Mouse (Mus musculus) spleen, postnatal 10 days (tissue): ENCODE results near the gene Pabpn1.
"Not testable (repeated sequence)": the region's sequence is repeated elsewhere in the genome, so short reads cannot be mapped to it uniquely, and the experiment has no call there.

Experiments
- DNase-seq, 2 experiments: peaks; one replicate each; pipeline ENCODE4 v3.0.0; 2021 to 2022; ENCODE audit warnings: low spot score in 2 of 2

Pabpn1 gene

DNA sequence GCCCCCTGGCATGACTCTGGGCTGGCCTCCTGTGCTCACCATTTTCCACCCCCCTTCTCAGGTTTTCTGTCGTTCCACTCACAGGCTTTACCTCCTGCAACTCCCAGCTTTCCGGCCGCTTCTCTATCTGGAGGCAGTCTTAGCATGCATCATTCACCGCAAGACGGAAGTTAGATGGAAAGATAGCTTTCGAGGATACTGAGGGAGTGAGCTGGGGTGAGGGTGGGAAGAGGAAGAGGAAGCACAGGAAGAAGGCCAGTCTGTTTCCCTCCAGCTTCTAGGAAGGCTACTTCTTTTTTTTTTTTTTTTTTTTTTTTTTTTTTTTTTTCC, 44.5 kb downstream of the Pabpn1 start:
- no peak for DNase-seq

DNA sequence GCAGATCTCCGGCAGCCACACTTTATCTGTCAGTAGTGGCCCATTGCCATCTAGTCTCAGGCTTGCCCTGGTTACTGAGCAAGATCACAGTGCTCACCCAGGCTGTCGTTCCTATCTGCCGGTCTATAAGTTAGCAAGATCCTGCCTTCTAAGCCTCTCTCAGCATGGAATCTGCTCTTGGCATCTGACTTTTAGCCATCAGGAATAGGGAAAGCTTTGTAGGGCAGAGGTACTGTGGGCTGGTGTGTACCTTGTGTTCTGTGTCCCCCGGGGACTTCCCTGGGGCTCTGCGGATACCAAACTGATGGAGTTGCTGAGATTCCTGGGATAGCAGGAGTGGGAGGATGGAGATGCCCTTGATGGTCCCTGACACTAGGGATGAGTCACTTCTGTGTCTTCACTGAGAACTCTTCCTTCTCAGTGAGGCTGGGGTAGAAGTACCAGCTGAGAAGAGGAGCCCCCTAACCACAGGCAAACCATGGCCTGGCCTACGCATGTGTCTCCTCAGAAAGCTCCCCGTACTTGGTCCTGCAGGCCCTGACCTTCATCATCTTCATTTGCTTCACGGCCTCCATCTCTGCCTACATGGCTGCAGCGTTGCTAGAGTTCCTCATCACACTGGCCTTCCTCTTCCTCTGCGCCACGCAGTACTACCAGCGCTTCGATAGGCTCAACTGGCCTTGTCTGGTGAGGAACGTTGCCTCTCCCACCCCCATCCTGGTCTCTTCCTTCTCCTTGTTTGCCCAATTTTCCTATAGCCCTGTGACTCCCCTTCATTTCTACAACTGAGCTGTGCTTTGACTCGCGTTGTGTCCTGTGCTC, 45.3 kb downstream of the Pabpn1 start:
- DNase-seq, result no peak

DNA sequence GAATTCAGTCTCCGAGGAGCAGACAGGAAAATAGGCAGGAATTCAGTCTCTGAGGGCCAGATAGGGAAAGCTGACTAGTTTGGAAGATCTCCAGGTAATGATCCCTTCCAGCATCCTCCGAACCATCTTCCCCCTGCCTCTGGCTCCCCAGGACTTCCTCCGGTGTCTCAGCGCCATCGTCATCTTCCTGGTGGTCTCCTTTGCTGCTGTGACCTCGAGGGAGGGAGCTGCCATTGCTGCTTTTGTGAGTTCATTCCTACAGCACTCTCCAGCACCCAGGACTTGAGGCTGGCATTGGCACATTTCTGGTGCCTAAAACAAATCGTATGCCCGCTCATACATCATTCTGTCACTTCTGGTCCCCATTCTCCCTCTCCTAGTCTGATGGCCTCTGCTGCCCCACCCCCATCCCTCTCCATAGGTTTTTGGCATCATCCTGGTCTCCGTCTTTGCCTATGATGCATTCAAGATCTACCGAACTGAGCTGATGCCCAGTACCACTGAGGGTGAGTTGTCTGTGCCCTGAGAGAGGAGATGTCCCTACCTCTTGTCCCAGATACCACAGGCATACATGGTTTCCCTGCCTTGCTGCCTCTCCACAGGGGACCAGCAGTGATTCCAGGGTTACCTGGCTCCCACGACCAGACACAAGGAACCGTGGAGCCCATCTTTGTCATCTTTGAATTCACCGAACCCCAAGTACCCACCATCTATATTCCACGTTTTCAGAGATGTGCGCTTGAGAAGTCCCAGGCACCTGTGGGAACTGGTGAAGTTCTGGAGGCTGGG, 46.3 kb downstream of the Pabpn1 start:
- DNase-seq, result no peak

DNA sequence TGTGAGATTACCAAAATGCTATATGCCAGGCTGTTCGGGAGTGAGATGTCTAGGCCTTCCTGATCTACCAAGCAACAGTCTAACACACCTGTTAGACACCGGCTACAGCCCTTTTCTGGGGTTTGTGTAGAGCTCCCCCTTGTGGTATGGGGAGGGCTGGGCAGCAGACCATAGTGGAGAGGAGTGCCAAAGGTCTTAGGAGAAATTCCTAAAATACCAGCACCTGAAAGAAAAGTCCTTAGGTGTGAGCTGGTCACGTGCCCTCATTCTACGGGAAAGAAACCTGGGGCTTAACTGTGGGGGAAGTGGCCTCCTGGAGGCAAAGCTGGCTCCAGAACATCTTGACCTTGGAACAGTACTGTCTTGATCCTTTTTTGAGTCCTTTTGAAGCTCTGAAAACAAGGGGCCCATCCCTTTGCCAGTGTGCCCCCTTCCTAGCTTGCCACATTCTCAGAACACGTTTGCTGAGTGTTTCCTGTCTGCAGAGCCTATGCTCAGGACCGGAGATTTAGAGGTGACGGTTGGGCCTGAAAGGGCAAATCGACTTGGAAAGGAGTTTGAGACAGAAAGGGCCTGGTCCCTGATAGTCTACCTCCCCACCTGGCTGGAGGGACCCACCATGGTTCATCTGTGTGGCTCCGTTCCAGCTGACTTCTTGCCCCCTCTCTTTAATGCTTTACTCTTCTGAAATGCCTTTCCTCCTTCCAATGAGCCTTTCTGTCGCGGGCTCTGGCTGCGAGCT, 47.3 kb downstream of the Pabpn1 start:
- DNase-seq, result peak; percentile 19 to 57

DNA sequence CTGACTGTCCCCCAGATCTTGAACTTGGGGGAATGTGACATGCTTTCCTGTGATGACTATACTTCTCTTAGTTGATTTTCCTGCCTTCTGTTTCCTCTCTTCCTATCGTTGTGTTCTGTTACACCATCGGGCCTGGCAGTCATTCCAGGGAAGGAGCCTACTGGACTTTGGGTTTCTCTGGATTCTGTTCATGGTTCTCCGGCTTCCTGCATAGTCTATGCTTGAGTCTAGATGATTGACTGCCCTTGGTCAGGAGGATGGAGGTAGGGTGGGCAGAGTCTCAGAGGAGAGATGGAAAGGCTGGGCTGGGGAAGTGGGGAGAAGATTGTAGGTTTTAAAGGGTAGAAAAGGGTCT, 47.9 kb downstream of the Pabpn1 start:
- no peak for DNase-seq

DNA sequence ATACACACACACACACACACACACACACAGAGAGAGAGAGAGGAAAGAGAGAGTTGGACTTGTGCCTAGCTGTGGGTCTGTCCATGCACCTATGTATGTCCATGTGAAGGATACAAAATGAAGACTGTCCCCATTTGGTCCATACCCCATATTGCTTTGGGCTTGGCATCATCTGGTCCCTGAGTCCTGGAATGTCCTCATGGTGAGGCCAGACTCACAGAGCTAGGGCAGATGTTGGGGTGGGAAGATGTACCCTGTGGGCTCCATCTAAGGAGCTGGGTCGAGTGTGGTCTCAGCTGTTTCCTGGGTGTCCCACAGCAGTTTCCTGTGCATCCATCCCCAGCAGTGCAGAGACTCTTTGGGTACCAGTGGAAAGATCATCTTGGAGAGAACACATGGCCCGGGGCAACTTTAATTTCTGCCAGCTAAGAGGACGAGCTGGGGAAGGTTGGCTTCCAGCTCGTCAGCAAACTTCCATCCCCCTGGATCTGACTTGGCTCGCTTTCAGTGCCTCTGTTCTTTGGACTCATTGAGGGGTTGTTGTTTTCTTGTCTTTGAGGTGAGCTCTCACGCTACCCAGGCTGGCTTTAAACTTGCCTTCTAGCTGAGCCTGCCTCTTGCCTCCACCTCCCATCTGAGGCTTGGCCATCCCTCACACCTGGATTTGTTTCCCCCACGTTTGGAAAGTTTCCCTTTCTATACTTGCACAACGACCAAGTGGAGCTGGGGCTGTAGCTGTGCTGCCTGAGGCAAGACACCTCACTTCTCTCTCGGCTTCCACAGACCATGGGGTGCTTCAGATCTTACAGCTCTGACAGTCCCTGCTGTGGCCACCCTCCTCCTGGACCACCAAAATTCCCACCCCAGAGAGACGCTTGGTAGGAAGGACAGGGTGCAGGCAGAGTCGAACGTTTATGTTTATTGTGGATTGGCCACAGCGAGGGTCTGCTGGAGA, 49.0 kb downstream of the Pabpn1 start:
- no peak for DNase-seq

DNA sequence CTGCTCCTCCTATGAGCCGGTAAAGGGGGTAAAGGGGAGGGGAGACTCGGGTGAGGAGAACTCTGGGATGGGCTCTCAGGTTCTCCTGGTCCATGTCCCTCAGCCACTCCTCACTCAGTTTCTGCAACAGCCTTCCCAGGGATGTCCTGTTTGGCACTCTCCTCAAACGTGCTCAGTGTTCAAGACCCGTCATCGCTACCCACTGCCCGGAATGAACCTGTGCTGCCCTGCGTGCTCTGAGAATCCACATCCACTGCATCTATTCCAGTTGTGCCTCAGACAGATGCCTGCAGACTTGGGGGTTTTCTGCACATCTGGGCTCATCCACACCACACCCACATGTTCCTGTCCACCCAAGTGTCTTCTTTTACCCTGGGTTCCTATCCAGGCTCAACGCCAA, 50.2 kb downstream of the Pabpn1 start:
- DNase-seq, result no peak

DNA sequence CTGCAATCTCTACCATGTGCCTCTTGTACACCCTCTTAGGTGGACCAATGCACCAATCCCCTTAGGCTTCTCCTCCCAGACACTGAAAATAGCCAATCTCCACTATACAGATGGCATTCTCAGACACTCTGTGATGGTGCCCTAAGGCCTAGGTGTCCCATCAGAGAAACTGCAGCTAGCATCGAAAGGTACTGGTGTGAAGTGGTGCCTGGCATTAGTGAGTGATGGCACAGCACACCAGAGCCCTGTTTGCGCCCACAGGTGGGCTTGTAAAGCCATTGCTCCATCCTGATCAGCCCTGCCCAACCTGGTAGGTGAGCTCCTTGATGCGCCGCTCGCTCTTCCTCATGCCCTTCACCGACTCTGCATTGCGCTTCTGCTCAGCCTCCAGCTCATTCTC, 51.7 kb downstream of the Pabpn1 start:
- DNase-seq, result no peak

DNA sequence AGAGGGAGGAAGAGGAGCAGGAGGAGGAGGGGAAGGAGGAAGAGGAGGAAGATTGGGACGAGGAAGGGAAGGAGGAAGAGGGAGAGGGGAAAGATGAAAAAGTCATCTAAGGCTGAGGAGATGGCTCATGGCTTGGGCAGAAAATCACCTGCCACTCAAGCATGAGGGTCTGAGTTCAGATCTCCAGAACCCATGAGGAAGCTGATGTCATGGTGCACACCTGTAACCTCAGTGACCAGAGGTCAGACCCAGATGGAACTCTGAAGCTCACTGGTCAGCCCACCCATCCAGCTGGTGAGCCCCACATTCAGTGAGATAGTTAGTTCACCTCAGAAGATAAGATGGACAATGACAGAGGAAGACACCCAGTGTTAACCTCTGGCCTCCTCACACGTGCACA, 52.6 kb downstream of the Pabpn1 start:
- DNase-seq, result no peak

DNA sequence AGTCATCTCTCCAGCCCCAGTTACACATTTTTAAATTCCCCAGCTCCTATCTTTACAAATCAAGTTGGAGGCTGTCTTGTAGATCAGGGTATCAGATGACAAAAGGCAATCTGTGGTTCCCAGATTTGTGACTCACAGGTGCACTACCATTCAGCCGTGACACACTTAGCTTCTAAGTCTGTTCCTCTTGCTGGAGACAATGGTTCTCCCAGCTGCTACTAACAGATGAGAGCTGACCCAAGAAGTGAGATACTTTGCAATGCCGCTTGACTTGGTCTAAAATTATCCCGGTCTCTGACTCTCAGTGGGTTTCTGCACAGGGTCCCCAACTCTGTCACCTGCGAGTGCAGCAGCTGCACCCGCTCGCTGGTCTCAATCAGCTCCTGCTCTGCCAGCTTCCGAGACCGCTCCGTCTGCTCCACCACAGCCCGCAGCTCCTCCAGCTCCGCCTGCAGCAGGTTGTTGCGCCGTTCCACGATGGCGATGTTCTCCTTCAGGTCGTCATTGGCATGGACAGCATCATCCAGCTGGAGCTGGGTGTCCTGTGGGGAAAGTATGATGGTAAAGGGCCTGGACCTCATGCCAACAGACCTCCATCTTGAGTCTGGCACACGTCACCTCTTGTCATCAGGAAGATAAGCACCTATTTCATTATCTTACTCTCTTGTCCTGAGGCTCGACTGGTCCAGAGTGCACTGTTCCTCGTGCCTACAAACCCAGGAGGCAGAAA, 53.8 kb downstream of the Pabpn1 start:
- DNase-seq, result no peak

DNA sequence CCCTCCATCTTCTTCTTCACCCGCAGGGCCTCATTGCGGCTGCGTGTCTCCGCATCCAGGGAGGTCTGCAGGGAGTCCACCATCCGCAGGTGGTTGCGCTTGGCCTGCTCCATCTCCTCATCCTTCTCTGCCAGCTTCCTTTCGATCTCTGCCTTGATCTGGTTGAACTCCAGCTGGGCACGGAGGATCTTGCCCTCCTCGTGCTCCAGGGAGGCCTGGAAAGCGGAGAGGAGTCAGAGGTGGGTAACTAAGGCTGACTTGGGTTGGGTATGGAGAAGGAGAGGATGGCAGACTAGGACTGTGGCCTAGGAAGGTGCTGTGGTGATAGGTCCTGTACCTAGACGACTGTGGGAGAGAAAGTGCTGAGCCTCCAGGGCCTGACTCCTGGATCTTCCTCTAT, 54.7 kb downstream of the Pabpn1 start:
- DNase-seq, result not testable (repeated sequence)
